Mouse (Mus musculus) brown adipose tissue, adult 24 weeks (tissue): ENCODE data around the gene Lemd2. TPM values are rescaled to one million over a fixed set of nuclear protein-coding genes. Genes with fewer than 3 reads are reported as not detected.

Experiments used
- H3K27ac ChIP-seq: fragments of 200-500 bp; replicated peaks from 2 replicates; pipeline ENCODE4 v1.5.1; 2012; ENCODE audit warnings: low read depth, mild to moderate bottlenecking, low read length
- H3K4me1 ChIP-seq: fragments of 200-500 bp; 2 replicates; pipeline ENCODE4 v1.6.1; 2012; ENCODE audit warnings: low read length, mixed read lengths; ENCODE audit not compliant: control insufficient read depth, insufficient read depth, insufficient read length
- H3K4me3 ChIP-seq: fragments of 200-500 bp; 2 replicates; pipeline ENCODE4 v1.5.1; 2012; ENCODE audit warnings: low read depth, mild to moderate bottlenecking, low read length, moderate library complexity; ENCODE audit not compliant: insufficient read depth
- polyA plus RNA-seq: library from polyadenylated mRNA; stranded (reverse); fragments of >200 nt; gene quantifications from 2 replicates; pipeline ENCODE4 v1.2.4, GENCODE M21; 2012; ENCODE audit not compliant: missing spikeins, insufficient read depth, insufficient read length

The Lemd2 gene
- polyA plus RNA-seq, 1 experiment = 12.3 TPM

- H3K4me1 ChIP-seq = peaks cover 5% of the 10 kb centered on the region
- peak overlapping the region; percentile 59 for H3K27ac ChIP-seq
Measured at GRCm38 (mm10) chr17:27203358-27204074, 753 bp downstream of the Lemd2 start.

GRCm38 (mm10) chr17:27202919-27203357, 1.3 kb downstream of the Lemd2 start:
- Histone ChIP-seq H3K4me3 (peak overlapping the region; percentile 88), H3K27ac (no peak overlapping the region), H3K4me1 (peaks cover 5% of the 10 kb centered on the region)

More at GRCm38 (mm10) chr17:27203358-27204074, 753 bp downstream of the Lemd2 start:
- H3K4me3 ChIP-seq = peak overlapping the region; percentile 88

DNA sequence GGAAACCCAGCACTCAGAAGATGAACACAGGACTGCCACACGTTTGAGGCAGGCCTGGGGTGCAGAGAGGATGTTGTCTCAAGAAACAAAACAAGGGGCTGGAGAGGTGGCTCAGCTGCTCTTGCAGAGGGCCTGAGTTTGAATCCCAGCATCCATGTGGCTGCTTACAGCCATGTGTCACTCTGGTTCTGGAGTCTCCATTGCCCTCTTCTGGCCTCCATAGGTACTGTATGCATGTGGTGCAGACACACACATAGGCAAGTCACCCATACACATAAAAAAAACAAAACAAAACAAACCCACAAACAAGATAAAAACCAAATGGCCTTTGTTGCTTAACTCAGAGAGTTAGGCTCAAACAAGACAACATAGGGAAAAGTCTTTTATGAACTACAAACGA, 2.3 kb downstream of the Lemd2 start:
- no peak overlapping the region for H3K4me3 ChIP-seq
- H3K4me1 ChIP-seq = peaks cover 5% of the 10 kb centered on the region
- no peak overlapping the region for H3K27ac ChIP-seq

DNA sequence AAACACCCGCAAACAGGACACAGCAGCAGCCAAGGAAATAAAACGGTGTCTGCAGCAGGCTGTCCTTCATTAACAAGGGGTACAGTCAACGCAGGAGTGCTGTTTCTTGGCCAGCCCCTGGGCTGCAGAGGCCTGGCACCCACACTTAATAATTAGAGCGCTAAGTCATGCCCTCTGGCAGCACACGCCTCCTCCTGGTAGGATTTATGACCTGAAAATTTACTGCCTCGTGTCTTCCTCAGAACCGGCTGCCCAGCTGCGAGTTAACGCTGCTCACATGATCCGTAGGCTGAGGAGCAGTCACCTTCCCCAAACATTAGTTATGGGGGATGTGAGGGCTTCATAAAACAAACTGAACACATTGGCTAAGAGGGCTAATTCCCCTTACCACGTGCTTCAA, 3.5 kb downstream of the Lemd2 start:
- Histone ChIP-seq H3K4me3 (no peak overlapping the region), H3K27ac (no peak overlapping the region), H3K4me1 (peaks cover 5% of the 10 kb centered on the region)

DNA sequence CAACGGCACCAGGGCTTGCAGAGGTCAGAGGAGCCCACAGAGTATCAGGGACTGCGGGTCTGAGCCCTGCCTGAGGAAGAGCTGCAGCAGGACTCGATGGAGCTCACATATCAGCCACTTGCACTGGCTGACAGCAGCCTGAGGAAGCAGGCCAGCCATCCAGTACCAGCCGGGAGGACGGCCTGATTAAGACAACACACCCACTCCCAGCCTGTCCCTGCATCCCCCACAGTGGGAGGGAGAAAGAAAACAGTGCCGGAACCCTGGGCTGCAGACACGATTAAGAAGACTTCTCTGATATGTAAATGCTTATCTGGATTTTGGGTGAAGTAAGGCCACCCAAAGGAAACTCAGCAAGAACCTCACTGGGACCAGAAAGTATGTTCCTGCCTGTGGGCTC, 4.4 kb downstream of the Lemd2 start:
- no peak overlapping the region for H3K4me3 ChIP-seq
- H3K27ac ChIP-seq = no peak overlapping the region
- peaks cover 4% of the 10 kb centered on the region for H3K4me1 ChIP-seq

- no peak overlapping the region for H3K27ac ChIP-seq
- H3K4me3 ChIP-seq = no peak overlapping the region
- peaks cover 2% of the 10 kb centered on the region; the same call in 1 of the 2 replicates for H3K4me1 ChIP-seq
Measured at GRCm38 (mm10) chr17:27199205-27199604, 5.1 kb downstream of the Lemd2 start.

DNA sequence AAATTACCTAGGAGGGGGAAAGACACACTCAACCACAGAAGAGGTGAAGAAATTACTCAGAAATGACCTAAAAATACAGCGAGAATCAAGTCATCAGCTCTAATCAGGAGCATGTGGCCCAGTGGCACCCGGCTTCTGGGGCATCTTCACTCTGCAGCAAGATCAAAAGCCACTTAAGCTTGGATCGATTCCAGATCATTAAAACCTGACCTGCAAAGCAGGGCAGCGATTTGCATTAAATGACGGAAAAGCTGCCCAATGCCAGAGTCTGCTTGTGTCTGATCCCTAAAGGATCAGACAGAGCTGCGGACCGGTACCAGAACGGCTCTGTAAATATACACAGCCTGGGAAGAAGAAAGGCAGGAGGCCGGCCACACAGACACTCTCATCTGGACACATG, 8.1 kb downstream of the Lemd2 start:
- no peak overlapping the region for H3K4me3 ChIP-seq
- no peaks in the 10 kb centered on the region for H3K4me1 ChIP-seq
- H3K27ac ChIP-seq = no peak overlapping the region

DNA sequence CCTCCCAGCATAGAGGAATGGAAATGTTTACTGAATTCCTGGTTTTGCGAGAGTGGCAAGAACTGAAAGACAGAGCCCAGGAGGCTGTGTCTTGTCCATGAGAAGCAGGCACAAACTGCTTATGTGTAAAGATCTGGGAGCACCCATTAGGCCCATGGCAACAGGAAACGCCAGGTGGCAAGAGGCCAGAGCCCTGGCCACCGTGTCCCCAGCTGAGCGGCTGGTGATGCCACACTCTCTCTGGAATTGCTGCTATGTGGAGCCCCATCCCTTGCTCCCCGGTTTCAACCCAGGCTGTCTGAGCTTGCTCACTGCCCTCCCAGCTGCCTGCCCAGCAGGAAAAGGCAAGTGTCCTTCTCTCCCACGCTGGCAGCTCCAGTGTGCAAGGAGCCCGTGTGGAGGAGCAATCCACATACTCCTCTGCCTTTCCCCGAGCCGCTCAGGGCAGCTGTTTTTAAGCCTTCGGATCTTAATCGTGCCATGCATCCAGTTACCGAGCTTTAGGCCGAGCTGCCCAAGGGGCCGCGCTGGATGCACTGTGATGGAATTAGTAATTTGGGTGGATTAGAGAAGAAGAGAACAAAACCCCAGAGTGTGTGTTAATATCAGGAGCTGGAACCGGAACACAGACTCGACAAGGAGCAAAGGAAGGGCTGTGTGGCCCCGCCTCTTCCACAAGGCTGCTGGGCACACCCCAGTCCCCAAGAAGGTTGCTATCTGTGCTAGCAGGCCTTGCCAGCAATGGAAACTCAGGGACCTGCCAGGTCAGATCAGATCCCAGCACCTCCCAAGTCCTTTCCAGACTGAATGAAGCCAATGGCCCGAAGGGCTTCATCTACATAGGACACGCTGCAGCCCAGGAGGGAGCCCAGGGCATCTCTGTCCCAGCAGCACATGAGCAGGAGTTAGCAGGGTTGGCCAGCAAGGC, 9.7 kb downstream of the Lemd2 start:
- Histone ChIP-seq H3K27ac (no peak overlapping the region), H3K4me3 (no peak overlapping the region), H3K4me1 (no peaks in the 10 kb centered on the region)

- H3K27ac ChIP-seq = no peak overlapping the region
- no peaks in the 10 kb centered on the region for H3K4me1 ChIP-seq
- H3K4me3 ChIP-seq = no peak overlapping the region
Measured at GRCm38 (mm10) chr17:27191804-27192203, 12.5 kb downstream of the Lemd2 start.

DNA sequence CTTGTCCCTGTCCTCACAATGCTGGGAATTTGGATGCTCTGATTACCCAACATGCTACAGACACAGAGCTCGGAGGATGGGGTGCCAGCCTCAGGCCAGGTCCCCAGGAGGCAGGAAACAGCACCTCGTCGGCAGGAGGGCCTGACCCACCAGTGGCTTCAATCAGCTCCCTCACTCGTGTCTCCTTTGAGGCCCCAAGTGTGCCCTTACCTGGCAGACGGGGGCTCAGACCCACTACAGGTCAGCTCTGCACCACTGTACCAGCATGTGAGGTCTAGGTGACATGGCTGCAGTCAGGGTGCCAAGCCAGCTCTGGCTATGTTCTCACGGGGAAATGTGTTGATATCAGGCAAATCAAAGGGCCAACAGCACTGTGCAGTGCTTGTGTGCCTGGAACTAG, 13.1 kb downstream of the Lemd2 start:
- no peak overlapping the region for H3K4me3 ChIP-seq
- no peaks in the 10 kb centered on the region for H3K4me1 ChIP-seq
- no peak overlapping the region for H3K27ac ChIP-seq

GRCm38 (mm10) chr17:27189640-27190216, 14.5 kb downstream of the Lemd2 start:
- H3K27ac ChIP-seq = no peak overlapping the region
- H3K4me1 ChIP-seq = no peaks in the 10 kb centered on the region
- H3K4me3 ChIP-seq = no peak overlapping the region

- H3K4me3 ChIP-seq = no peak overlapping the region
- no peaks in the 10 kb centered on the region for H3K4me1 ChIP-seq
- no peak overlapping the region for H3K27ac ChIP-seq
Measured at GRCm38 (mm10) chr17:27188883-27189282, 15.4 kb downstream of the Lemd2 start.

DNA sequence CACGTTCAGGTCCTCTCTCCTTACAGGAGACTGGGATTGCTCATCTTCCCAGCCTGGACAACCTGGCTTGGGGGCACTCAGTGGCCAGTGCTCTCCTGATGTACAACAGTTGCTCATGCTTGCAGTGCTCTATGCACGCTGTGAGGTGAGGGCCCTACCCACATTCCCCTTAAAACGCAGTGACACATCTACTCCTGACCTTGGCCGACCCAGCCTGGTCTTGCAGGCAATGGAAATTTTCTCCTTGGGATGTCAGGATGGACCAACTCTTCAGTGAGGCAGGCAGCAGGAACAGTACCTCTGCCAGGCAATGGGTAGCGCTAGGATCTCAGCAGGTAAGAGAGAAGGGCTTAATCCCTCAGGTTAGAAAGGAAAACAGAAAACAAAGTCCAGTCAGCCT, 17.2 kb downstream of the Lemd2 start:
- no peaks in the 10 kb centered on the region for H3K4me1 ChIP-seq
- no peak overlapping the region for H3K4me3 ChIP-seq
- H3K27ac ChIP-seq = no peak overlapping the region

GRCm38 (mm10) chr17:27186068-27186467, 18.2 kb downstream of the Lemd2 start:
- no peaks in the 10 kb centered on the region for H3K4me1 ChIP-seq
- no peak overlapping the region for H3K4me3 ChIP-seq
- H3K27ac ChIP-seq = no peak overlapping the region

DNA sequence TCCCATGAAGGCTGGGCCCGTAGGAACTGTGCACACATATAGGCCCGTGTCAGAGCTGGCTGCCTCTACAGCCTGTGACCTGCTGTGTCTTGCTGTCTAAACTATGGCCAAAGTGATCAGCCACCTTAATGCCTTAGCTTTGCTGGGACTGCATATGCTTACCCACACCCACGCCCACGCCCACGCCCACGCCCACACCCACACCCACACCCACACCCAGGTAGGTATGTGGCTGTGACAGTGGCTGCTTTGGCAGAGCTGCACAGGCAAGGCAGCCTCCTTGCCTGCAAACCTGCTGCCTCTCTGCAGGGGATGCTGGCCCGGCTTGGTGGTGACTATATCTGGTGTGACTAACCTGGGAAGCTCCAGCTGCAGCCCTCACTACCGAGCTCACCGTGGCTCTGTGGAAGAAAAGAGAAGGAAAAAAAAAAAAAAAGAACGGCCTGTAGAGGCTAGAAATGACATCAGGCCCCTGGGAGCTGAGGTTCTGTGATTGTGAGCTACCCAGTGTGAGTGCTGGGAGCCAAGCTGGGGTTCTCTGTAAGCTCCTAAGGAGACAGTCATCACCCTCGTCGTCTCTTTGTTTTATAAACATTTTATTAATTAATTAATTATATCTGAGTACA, 20.5 kb downstream of the Lemd2 start:
- Histone ChIP-seq H3K4me3 (no peak overlapping the region), H3K4me1 (no peaks in the 10 kb centered on the region), H3K27ac (no peak overlapping the region)
